Mouse (Mus musculus): ENCODE measurements at regions not wholly inside any gene's neighbourhood (a gene's known extent, or its start where the extent isn't known, plus 50 kb on each side); places are given as distances from the start of the nearest gene placed in this dataset.
"Not testable (repeated sequence)": the region's sequence is repeated elsewhere in the genome, so short reads cannot be mapped to it uniquely, and the experiment has no call there.

- DNase-seq (ENCODE audit: extremely low spot score, low read depth, low spot score) = no peak
Observed at GRCm38 (mm10) chr5:101518791-101519547, 145.8 kb downstream of the Nkx6-1 start.

GRCm38 (mm10) chr5:101497698-101498048 is 167.1 kb downstream of the Nkx6-1 start:
- DNase-seq (ENCODE audit: extremely low spot score, low read depth, low spot score) = no peak

GRCm38 (mm10) chr5:101496924-101497697 is 167.7 kb downstream of the Nkx6-1 start:
- no peak for DNase-seq (ENCODE audit: extremely low spot score, low read depth, low spot score)

- no peak for DNase-seq (ENCODE audit: extremely low spot score, low read depth, low spot score)
Observed at GRCm38 (mm10) chr5:101496161-101496560, 168.6 kb downstream of the Nkx6-1 start.

- DNase-seq (ENCODE audit: extremely low spot score, low read depth, low spot score) = no peak
Observed at GRCm38 (mm10) chr5:101445792-101446191, 219.0 kb downstream of the Nkx6-1 start.

GRCm38 (mm10) chr5:101441782-101442181 is 223.0 kb downstream of the Nkx6-1 start:
- DNase-seq (ENCODE audit: extremely low spot score, low read depth, low spot score) = no peak

GRCm38 (mm10) chr5:101437666-101438299 is 227.0 kb downstream of the Nkx6-1 start:
- no peak for DNase-seq (ENCODE audit: extremely low spot score, low read depth, low spot score)

- DNase-seq (ENCODE audit: extremely low spot score, low read depth, low spot score) = peak; percentile 71
Observed at GRCm38 (mm10) chr5:101426067-101426771, 238.6 kb downstream of the Nkx6-1 start.

- no peak for DNase-seq (ENCODE audit: extremely low spot score, low read depth, low spot score)
Observed at GRCm38 (mm10) chr5:101384316-101384715, 280.5 kb downstream of the Nkx6-1 start.

- DNase-seq (ENCODE audit: extremely low spot score, low read depth, low spot score) = no peak
Observed at GRCm38 (mm10) chr5:101381361-101381760, 283.4 kb downstream of the Nkx6-1 start.

GRCm38 (mm10) chr5:101376657-101377056 is 288.1 kb downstream of the Nkx6-1 start:
- no peak for DNase-seq (ENCODE audit: extremely low spot score, low read depth, low spot score)

GRCm38 (mm10) chr5:101374129-101374528 is 290.7 kb downstream of the Nkx6-1 start:
- DNase-seq (ENCODE audit: extremely low spot score, low read depth, low spot score) = no peak

- no peak for DNase-seq (ENCODE audit: extremely low spot score, low read depth, low spot score)
Observed at GRCm38 (mm10) chr5:101372204-101372603, 292.6 kb downstream of the Nkx6-1 start.

- no peak for DNase-seq (ENCODE audit: extremely low spot score, low read depth, low spot score)
Observed at GRCm38 (mm10) chr5:101365364-101365763, 299.4 kb downstream of the Nkx6-1 start.

- DNase-seq (ENCODE audit: extremely low spot score, low read depth, low spot score) = no peak
Observed at GRCm38 (mm10) chr5:101359986-101360385, 304.8 kb downstream of the Nkx6-1 start.

- no peak for DNase-seq (ENCODE audit: extremely low spot score, low read depth, low spot score)
Observed at GRCm38 (mm10) chr5:101345406-101345805, 319.4 kb downstream of the Nkx6-1 start.

- DNase-seq (ENCODE audit: extremely low spot score, low read depth, low spot score) = not testable (repeated sequence)
Observed at GRCm38 (mm10) chr5:101336361-101336760, 328.4 kb downstream of the Nkx6-1 start.

GRCm38 (mm10) chr5:101331825-101332224 is 333.0 kb downstream of the Nkx6-1 start:
- DNase-seq (ENCODE audit: extremely low spot score, low read depth, low spot score) = no peak

- no peak for DNase-seq (ENCODE audit: extremely low spot score, low read depth, low spot score)
Observed at GRCm38 (mm10) chr5:101326122-101326521, 338.7 kb downstream of the Nkx6-1 start.

- DNase-seq (ENCODE audit: extremely low spot score, low read depth, low spot score) = no peak
Observed at GRCm38 (mm10) chr5:101323041-101323950, 341.5 kb downstream of the Nkx6-1 start.
